Mouse (Mus musculus): ENCODE data around the gene Cyb5r3.

GRCm38 (mm10) chr15:83168875-83169771, 3.3 kb downstream of the Cyb5r3 start:
- no peak for TF ChIP-seq CTCF (IDR thresholded peaks at IDR 0.05)
- no peak for TF ChIP-seq POLR2A (IDR thresholded peaks at IDR 0.05; ENCODE audit: insufficient read depth, low read depth, low read length)
